Mouse (Mus musculus) neural tube, embryonic 15.5 days (tissue): ENCODE results near the gene Gm21973. TPM values are rescaled to one million over a fixed set of nuclear protein-coding genes. Genes with fewer than 3 reads are reported as not detected.
A peak's percentile ranks its signal among the peaks of the same experiment; 100 is the strongest.

Experiments used
- ATAC-seq: fragments of 200-750 bp; cut with Nextera tagmentation; 2 replicates; pipeline ENCODE4 v1.8.0; 2017; ENCODE audit warnings: mild to moderate bottlenecking, moderate TSS enrichment, moderate library complexity; ENCODE audit not compliant: low FRiP score
- H3K27ac ChIP-seq: fragments of 300-500 bp; sonication (generic); replicated peaks from 2 replicates; pipeline ENCODE4 v1.5.1; 2015; ENCODE audit warnings: mild to moderate bottlenecking, inconsistent platforms
- H3K27me3 ChIP-seq: fragments of 300-500 bp; sonication (generic); replicated peaks from 2 replicates; pipeline ENCODE4 v1.6.1; 2015; ENCODE audit warnings: inconsistent platforms
- H3K36me3 ChIP-seq: fragments of 300-500 bp; sonication (generic); 2 replicates; pipeline ENCODE4 v1.6.1; 2015; ENCODE audit warnings: inconsistent platforms
- H3K4me1 ChIP-seq: fragments of 300-500 bp; sonication (generic); 2 replicates; pipeline ENCODE4 v1.6.1; 2015; ENCODE audit warnings: inconsistent platforms
- H3K4me2 ChIP-seq: fragments of 300-500 bp; sonication (generic); 2 replicates; pipeline ENCODE4 v1.6.1; 2015; ENCODE audit warnings: inconsistent platforms, mild to moderate bottlenecking, moderate library complexity
- H3K4me3 ChIP-seq: fragments of 300-500 bp; sonication (generic); replicated peaks from 2 replicates; pipeline ENCODE4 v1.5.1; 2015; ENCODE audit warnings: mild to moderate bottlenecking, inconsistent platforms
- H3K9ac ChIP-seq: fragments of 300-500 bp; sonication (generic); replicated peaks from 2 replicates; pipeline ENCODE4 v1.6.1; 2015; ENCODE audit warnings: mild to moderate bottlenecking, inconsistent platforms
- H3K9me3 ChIP-seq: fragments of 300-500 bp; sonication (generic); replicated peaks from 2 replicates; pipeline ENCODE4 v1.6.1; 2016; ENCODE audit warnings: inconsistent platforms
- WGBS: fragments of 180-500 bp; shearing (Covaris S2); methylation state at CpG from one replicate; pipeline ENCODE4 v1.1.7; 2015; ENCODE audit warnings: mixed read lengths; 5-methylcytosine and 5-hydroxymethylcytosine counted together
- polyA plus RNA-seq: library from polyadenylated mRNA; unstranded; fragments of >200 nt; fragmentation: Nextera tagmentation; extraction: Ambion mirVana; gene quantifications from 2 replicates; pipeline ENCODE4 v1.2.1, GENCODE M21; 2015

The Gm21973 gene
- polyA plus RNA-seq, 1 experiment from 2014 or later, result not detected

DNA sequence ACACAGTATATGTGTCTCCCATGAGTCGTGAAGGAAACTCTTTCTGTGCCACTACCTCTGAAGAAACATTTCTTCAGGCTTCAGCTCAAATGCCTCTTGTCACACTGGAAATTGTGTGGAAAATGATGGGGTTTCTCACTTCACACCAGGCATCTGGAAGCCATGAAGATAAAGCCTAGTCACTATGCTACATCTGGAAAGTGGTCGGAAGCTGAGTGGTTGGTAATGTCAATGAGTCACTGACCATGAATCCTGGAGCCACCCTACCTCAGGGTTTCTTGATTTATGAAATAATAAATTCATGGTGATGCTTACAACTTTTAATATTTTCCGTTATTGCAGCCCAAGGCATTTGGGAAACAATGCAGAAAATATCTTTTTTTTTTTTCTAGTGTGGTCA is 84.7 kb downstream of the Gm21973 start:
- Histone ChIP-seq H3K27me3 (no peaks in the 10 kb centered on the region), H3K9me3 (no peaks in the 10 kb centered on the region), H3K4me1 (no peaks in the 10 kb centered on the region), H3K4me2 (no peak overlapping the region), H3K36me3 (no peaks in the 10 kb centered on the region), H3K4me3 (no peak overlapping the region), H3K9ac (no peak overlapping the region), H3K27ac (no peak overlapping the region)
- WGBS, result 90% methylated on average over 3 of the region's 3 CpGs
- ATAC-seq, result no peak

DNA sequence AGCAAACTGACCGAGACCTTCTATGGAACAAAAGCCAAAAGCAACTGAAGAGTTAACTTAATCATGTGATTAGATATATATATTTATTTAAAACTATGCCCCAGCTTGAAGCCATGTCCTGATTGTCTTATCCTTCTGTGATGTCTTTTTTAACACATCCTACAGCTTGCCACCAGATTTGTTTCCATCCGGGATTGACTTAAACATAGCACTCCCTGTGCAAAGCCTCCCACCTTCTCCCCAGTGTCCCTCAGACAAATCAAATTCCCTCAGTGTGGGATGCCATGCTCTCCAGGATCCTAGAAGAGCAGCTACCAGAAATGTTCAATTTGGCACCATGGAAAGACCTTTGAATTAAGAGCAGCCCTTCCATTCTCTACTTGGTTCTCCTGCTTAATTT is 85.7 kb downstream of the Gm21973 start:
- Histone ChIP-seq H3K4me2 (no peak overlapping the region), H3K36me3 (no peaks in the 10 kb centered on the region), H3K9me3 (no peaks in the 10 kb centered on the region), H3K27me3 (no peaks in the 10 kb centered on the region), H3K4me3 (no peak overlapping the region), H3K4me1 (no peaks in the 10 kb centered on the region), H3K27ac (no peak overlapping the region), H3K9ac (no peak overlapping the region)
- 88% methylated on average over 2 of the region's 2 CpGs for WGBS
- ATAC-seq, result no peak

DNA sequence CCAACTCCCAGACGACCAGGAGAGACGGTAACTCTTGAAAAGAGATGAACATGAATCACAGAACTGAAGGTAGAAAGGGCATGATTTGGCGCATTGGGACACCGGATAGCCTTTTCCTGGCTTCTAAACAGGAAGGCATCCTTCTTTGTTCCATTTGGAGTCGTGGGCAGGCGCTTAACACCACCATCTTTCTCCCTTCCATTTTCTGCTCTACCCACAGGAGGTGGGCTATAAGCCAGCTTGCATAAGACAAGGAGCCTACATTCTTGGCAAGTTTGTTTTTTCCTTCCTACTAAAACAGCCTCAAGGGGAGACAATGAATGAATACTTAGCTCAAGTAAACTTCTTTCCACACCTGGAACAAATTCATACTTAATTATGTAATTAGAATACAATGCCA is 88.5 kb downstream of the Gm21973 start:
- Histone ChIP-seq H3K27ac (no peak overlapping the region), H3K4me1 (no peaks in the 10 kb centered on the region), H3K4me3 (no peak overlapping the region), H3K9me3 (no peaks in the 10 kb centered on the region), H3K9ac (no peak overlapping the region), H3K36me3 (no peaks in the 10 kb centered on the region), H3K4me2 (no peak overlapping the region), H3K27me3 (no peaks in the 10 kb centered on the region)
- 93% methylated on average over 6 of the region's 6 CpGs for WGBS
- ATAC-seq, result no peak

DNA sequence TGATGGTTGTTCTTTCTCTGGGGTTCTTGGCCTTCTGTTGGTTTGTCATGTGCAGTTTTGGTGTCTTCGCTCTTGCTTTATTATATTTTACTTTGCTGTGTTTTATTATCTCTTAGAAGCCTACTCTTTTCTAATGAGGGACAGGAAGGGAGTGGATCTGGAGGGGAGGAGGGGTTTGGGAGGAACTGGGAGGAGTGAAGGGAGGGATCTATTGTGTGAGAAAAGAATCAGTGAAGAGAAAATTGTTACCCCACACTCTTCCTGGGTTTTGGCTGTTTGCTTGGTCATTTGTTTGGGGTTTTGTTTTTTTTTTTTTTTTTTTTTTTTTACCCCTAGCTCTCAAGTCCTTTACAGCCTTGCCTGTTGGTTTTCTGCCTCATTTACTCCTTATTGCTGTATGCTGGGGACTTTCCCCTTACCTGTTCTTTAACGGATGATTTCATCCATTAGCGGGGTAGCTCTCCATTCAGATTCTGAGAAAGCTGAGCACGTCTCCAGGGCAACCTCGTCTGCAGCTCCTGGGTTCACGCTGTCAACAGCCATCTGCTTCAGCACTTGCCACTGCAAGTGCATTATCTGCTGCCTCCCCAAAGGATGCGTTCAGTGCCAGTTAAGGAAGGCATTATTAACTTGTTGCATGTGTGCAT is 96.1 kb downstream of the Gm21973 start:
- 9% methylated on average over 7 of the region's 7 CpGs for WGBS
- Histone ChIP-seq H3K4me2 (no peak overlapping the region), H3K4me1 (peaks cover 12% of the 10 kb centered on the region), H3K36me3 (no peaks in the 10 kb centered on the region), H3K9me3 (no peaks in the 10 kb centered on the region), H3K9ac (no peak overlapping the region), H3K27ac (no peak overlapping the region), H3K27me3 (no peaks in the 10 kb centered on the region), H3K4me3 (no peak overlapping the region)
- peak; percentile 71; the same call in 1 of the 2 replicates for ATAC-seq

DNA sequence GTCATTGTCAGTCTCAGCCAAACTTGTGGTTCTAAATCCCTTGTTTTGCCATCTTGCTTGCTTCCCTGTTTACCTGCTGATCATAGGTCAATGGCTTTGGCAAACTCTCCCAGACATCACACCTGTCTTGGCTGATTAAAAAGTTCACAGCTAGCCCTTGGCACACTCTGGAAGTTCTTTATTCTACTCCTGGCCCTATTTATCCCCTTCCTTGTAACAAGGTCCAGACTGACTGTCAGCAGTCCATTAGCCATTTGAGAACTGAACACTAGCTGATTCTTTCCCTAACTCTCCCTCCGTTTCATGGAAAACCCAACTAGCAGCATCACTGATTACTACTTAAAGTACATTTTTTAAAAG is 96.6 kb downstream of the Gm21973 start:
- Histone ChIP-seq H3K4me1 (peaks cover 12% of the 10 kb centered on the region), H3K9ac (no peak overlapping the region), H3K27ac (no peak overlapping the region), H3K4me2 (no peak overlapping the region), H3K9me3 (no peaks in the 10 kb centered on the region), H3K27me3 (no peaks in the 10 kb centered on the region), H3K4me3 (no peak overlapping the region), H3K36me3 (no peaks in the 10 kb centered on the region)
- 34% methylated on average over 1 of the region's 1 CpGs for WGBS
- no peak; the same call in 1 of the 2 replicates for ATAC-seq

Other genes starting within 250 kb of the Gm21973 start
- gene Prlr, start 148.1 kb upstream of the Gm21973 start, polyA plus RNA-seq, result 3.8 and 4.0 TPM in 2 replicates
- 0.06 TPM in 1 of 2 replicates, not detected in the other for gene Agxt2, start 33.2 kb downstream of the Gm21973 start, polyA plus RNA-seq
- gene Dnajc21, start 145.1 kb downstream of the Gm21973 start, polyA plus RNA-seq, result 11.0 and 12.3 TPM in 2 replicates
- gene Brix1, start 160.6 kb downstream of the Gm21973 start, polyA plus RNA-seq, result 48.7 and 59.4 TPM in 2 replicates
- 25.5 and 33.0 TPM in 2 replicates for gene Rad1, start 160.6 kb downstream of the Gm21973 start, polyA plus RNA-seq
- not detected in 2 replicates for gene Ttc23l, start 233.3 kb downstream of the Gm21973 start, polyA plus RNA-seq